Mouse (Mus musculus) kidney, adult 2 months (tissue): ENCODE measurements around the gene Sesn2. TPM values are rescaled to one million over a fixed set of nuclear protein-coding genes. Genes with fewer than 3 reads are reported as not detected.

Experiments used
- DNase-seq: peaks from one replicate; pipeline ENCODE4 v3.0.0; 2021
- H3K27ac ChIP-seq: fragments of 200-500 bp; 2 replicates; pipeline ENCODE4 v1.5.1; 2012; ENCODE audit warnings: low read depth, low read length, control low read depth, inconsistent platforms; ENCODE audit not compliant: insufficient read depth
- H3K27me3 ChIP-seq: fragments of 200-500 bp; replicated peaks from 2 replicates; pipeline ENCODE4 v1.6.1; 2012; ENCODE audit warnings: mild to moderate bottlenecking, moderate library complexity, low read length, inconsistent platforms; ENCODE audit not compliant: control insufficient read depth, insufficient read depth
- H3K36me3 ChIP-seq: fragments of 200-500 bp; 2 replicates; pipeline ENCODE4 v1.6.1; 2012; ENCODE audit warnings: mild to moderate bottlenecking, moderate library complexity, low read length, inconsistent platforms; ENCODE audit not compliant: control insufficient read depth, insufficient read depth
- H3K4me1 ChIP-seq: fragments of 200-500 bp; 2 replicates; pipeline ENCODE4 v1.6.1; 2011; ENCODE audit warnings: low read length; ENCODE audit not compliant: control insufficient read depth, insufficient read depth
- H3K4me3 ChIP-seq: fragments of 200-500 bp; 2 replicates; pipeline ENCODE4 v1.5.1; 2011; ENCODE audit warnings: mild to moderate bottlenecking, low read depth, low read length, control low read depth; ENCODE audit not compliant: insufficient read depth
- CTCF ChIP-seq: fragments of 200-500 bp; conservative IDR thresholded peaks from 2 replicates; pipeline ENCODE4 v1.5.1; 2011; ENCODE audit warnings: low read depth, mild to moderate bottlenecking, control low read depth, low read length, moderate library complexity, mixed read lengths; ENCODE audit not compliant: insufficient read depth, insufficient read length
- POLR2A ChIP-seq: fragments of 200-500 bp; IDR thresholded peaks from one replicate; pipeline ENCODE4 v1.6.1; 2011; ENCODE audit warnings: low read depth, low read length, control low read depth
- WGBS: fragments of 180-500 bp; shearing (Covaris S2); methylation state at CpG from one replicate; pipeline ENCODE4 v1.1.7; 2018; 5-methylcytosine and 5-hydroxymethylcytosine counted together
- polyA plus RNA-seq: library from polyadenylated mRNA; depleted of rRNA; stranded (reverse); fragments of >200 nt; gene quantifications from 2 replicates; pipeline ENCODE4 v1.2.3, GENCODE M21; 2012

The Sesn2 gene
- polyA plus RNA-seq, 1 experiment = 26.7 TPM

DNA sequence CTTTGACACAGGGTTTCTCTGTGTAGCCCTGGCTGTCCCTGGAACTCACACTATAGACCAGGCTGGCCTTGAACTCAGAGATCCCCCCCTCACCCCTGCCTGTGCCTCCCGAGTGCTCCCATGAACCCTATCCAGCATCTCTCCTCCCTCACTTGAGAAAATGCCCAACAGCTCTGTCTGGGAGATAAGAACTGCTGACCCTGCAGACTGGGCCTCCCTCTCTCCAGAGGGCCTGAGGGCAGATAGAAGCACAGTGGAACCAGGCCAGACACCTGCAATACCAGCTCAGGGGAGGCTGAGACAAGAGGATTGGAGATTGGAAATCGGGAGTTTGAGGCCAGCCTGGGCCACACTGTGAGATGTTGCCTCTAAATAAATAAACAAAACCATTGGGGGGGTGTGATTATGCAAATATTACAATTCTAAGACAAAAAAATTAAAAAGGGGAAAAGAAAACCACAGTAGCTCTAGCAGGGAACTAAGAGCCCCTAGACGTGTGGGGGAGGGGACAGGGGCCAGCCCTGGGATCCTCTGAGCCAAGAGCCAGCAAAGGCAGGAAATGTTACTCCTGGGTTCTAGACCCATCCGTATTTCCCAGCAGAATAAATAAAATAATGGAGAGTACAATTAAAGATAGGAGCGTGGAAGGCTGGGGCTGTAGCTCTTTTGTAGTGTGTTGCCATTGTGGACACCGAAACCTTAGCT lies 5.1 kb downstream of the Sesn2 start:
- 63% methylated on average over 6 of the region's 6 CpGs for WGBS
- peak; percentile 55 for DNase-seq
- Histone ChIP-seq H3K27me3 (no peaks in the 10 kb centered on the region), H3K4me3 (no peak overlapping the region), H3K27ac (no peak overlapping the region), H3K4me1 (peaks cover 20% of the 10 kb centered on the region; the same call in 1 of the 2 replicates), H3K36me3 (no peaks in the 10 kb centered on the region)
- TF ChIP-seq POLR2A (no peak), CTCF (no peak)

DNA sequence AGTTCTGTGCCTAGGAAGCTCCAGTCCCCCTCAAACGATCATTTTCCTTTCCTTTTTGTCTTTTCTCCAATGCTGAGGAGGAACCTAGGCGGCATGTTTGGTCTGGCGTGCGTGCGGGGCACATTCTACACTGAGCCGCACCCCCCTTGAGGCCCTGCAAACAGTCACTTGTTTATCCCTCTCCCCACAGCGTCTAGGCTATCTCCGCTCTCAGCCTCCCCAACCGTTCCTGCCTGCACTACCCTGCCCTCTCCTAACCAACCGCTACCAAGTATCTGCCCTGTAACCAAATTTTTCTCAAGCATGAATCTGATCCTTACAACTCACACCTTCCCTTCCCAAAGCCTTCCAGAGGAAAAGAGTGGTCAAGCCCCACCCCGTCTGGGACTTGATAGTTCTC lies 7.0 kb downstream of the Sesn2 start:
- peaks cover 13% of the 10 kb centered on the region; the same call in 1 of the 2 replicates for H3K4me1 ChIP-seq
- no peak for DNase-seq
- 69% methylated on average over 11 of the region's 11 CpGs for WGBS
- H3K27ac ChIP-seq = peak overlapping the region; percentile 20; the same call in 1 of the 2 replicates
- peaks cover 5% of the 10 kb centered on the region; the same call in 1 of the 2 replicates for H3K36me3 ChIP-seq
- H3K27me3 ChIP-seq = no peaks in the 10 kb centered on the region
- H3K4me3 ChIP-seq = no peak overlapping the region
- TF ChIP-seq CTCF (no peak), POLR2A (no peak)

DNA sequence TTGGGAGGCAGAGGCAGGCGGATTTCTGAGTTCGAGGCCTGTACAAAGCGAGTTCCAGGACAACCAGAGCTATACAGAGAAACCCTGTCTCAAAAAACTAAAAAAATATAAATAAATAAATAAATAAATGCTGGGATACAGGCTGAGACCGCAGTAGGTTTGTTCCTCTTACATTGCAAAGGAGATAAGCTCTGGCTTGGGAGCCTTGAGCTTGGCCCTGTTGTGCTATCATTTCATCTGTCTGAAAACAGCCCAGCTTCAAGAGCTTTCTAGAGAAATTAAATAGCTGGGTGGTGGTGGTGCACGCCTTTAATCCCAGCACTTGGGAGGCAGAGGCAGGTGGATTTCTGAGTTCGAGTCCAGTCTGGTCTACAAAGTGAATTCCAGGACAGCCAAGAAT lies 8.7 kb downstream of the Sesn2 start:
- peaks cover 7% of the 10 kb centered on the region; the same call in 1 of the 2 replicates for H3K4me1 ChIP-seq
- H3K27me3 ChIP-seq = no peaks in the 10 kb centered on the region
- no peak for DNase-seq
- peaks cover 5% of the 10 kb centered on the region; the same call in 1 of the 2 replicates for H3K36me3 ChIP-seq
- no peak overlapping the region for H3K27ac ChIP-seq
- no peak overlapping the region for H3K4me3 ChIP-seq
- WGBS = 96% methylated on average over 6 of the region's 6 CpGs
- TF ChIP-seq CTCF (no peak), POLR2A (no peak)

DNA sequence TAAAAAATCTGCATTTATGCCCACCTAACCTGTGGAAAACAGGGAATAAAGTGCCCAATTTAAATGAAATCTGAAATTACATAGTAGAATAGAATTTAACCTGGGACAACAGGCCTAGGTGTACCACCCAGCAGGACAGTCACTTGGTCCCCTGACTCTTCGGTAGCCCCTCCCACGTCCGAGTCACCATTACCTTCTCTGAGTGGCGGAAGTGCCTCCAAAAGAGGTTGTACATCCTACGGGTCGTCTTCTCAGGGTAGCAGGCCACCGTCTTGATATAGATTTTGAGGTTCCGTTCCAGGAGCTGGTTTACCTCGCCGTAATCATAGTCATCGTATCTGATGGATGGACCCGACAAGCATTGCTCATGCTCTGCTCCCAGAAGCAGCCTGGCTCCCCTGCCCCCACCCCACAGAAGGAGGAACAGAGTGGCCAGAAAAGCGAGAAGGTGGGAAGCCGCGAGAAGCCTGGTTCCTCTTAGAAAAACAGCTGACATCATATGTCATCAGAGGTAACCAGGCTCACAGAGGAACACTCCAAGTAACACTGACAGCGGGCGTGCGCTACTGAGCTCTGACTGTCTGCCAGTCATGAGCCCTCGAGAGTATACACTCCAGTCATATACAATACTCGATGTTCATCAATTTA lies 15.9 kb downstream of the Sesn2 start:
- 85% methylated on average over 20 of the region's 20 CpGs for WGBS
- H3K27ac ChIP-seq = no peak overlapping the region
- H3K4me3 ChIP-seq = no peak overlapping the region
- peaks cover 5% of the 10 kb centered on the region for H3K36me3 ChIP-seq
- TF ChIP-seq CTCF = no peak
- TF ChIP-seq POLR2A = no peak
- H3K4me1 ChIP-seq = peaks cover 5% of the 10 kb centered on the region; the same call in 1 of the 2 replicates
- no peak for DNase-seq
- H3K27me3 ChIP-seq = no peaks in the 10 kb centered on the region

DNA sequence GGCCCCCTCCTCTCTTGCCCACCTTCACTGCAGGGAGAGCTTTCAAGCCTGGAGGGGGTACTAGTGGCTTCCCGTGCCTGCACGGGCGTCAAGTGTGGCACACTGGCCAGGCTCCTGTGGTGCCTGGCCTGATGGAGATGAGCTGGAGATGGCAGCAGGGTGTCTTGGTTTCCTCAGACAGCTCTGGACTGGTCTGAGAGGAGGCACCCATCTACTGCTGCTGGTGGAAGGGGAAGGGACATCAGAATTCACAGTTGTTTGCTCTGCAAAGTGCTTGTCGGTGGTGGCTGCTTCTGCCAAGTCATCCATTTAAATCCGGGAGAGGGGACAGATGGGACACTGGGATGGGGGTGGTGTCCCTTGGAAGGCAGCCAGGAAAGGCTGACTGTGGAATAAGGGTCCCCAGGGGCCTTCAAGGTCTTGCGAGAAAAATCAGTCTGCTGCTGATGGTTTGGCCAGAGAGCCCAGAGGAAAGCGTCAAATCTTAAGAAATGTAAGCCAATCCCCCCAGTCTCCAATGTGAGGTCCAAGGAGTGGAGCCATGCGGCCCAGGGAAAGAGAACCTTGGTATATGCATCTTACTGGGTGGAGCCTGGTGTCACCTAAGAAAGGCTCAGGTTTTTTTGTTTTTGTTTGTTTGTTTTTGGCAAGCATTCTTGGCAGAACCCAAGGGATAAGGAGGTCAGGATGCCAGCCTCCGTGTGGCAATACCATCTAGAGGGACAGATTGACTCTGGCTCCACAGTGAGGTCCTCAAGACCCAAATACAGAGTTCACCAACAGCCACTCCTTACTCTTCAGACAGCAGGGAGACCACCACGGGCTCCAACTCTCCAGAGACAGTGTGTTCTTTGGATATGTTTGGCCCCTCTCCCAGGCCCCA lies 17.9 kb downstream of the Sesn2 start:
- peak overlapping the region; percentile 70 for H3K27ac ChIP-seq
- peak; percentile 63 for DNase-seq
- no peaks in the 10 kb centered on the region; the same call in 1 of the 2 replicates for H3K36me3 ChIP-seq
- no peak for TF ChIP-seq POLR2A
- no peak for TF ChIP-seq CTCF
- no peak overlapping the region for H3K4me3 ChIP-seq
- 39% methylated on average over 10 of the region's 10 CpGs for WGBS
- H3K4me1 ChIP-seq = peaks cover 14% of the 10 kb centered on the region; the same call in 1 of the 2 replicates
- H3K27me3 ChIP-seq = no peaks in the 10 kb centered on the region

DNA sequence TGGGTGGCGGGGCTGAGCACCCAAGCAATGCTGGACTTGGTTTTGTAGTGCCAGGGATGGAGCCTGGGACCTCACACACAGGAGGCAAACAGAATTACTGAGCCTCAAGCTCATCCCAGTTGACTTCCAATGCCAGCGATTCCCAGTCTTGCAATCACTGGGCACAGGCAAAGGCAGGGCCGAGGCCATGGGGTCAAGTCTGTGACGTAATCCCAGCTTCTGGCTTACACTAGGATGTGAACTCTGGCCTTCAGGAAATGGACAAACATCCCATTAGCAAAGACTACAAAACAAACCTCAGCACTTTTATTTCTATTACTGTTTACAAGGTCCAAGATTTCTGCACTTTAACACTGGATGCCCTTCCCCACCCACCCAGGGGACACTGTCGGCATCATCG lies 18.6 kb downstream of the Sesn2 start:
- H3K27ac ChIP-seq = peak overlapping the region; percentile 70
- DNase-seq = peak; percentile 94
- no peak overlapping the region for H3K4me3 ChIP-seq

More for the DNA sequence above, 18.6 kb downstream of the Sesn2 start:
- Histone ChIP-seq H3K36me3 (no peaks in the 10 kb centered on the region; the same call in 1 of the 2 replicates), H3K4me1 (peaks cover 14% of the 10 kb centered on the region; the same call in 1 of the 2 replicates), H3K27me3 (no peaks in the 10 kb centered on the region)
- WGBS = 51% methylated on average over 6 of the region's 6 CpGs
- no peak for TF ChIP-seq POLR2A
- TF ChIP-seq CTCF = no peak
